Mouse (Mus musculus): ENCODE data around the gene Six6.

Gene Six6

DNA sequence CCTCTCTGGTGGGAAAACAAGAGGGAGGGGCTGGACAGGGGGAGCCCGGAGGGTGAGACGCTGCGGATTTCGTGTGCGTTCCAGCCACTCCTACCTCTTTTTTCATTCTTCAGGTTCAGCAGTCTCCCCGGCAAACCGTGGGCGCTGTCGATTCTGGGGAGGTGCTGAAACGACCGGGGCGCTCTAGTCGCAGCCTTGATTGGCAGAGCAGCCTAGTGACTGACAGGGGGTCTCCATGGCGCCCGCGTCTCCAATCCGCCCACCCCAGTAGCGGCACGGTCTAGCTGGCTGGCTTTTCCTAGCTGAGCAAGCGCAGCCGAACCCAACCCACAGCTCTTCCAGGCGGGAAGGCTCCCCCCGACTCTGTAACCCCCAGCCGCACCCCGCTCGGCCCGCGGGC lies at the start of gene Six6:
Gene Six6 (plus strand): TSS at position 277 of the 400 bp plus-strand sequence.
- no peak for DNase-seq (ENCODE audit: low spot score)

DNA sequence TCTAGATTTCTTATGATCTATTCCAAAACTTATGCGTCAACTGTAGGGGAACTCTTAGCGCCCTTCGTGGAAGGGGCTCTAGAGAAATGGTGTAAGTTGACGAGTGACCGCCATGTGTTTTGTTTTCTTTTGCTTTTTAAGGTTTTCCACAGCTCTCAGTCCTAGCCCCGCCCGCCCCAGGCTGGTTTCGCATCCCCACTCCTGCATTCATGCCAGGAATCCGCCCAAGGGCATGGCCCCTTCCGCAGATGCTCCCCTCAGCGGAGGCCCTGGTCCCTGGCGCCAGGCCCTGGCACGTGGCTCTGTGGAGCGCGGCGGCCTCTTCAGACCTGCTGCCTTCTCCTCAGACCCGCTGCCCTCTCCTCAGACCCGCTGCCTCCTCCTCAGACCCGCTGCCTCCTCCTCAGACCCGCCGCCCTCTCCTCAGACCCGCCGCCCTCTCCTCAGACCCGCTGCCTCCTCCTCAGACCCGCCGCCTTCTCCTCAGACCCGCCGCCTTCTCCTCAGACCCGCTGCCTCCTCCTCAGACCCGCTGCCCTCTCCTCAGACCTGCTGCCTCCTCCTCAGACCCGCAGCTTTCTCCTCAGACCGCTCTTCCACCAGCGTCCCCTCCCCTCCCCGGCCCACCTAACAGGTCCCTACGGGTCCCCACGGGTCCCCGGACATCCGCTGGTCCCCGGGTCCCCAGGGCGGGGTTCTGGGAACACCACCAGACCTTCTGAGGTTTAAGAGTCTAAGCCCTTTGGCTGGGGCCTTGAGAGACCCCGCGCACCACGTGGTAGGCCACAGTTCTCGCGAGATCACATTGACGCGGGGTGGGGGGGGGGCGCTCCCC lies 22.3 kb upstream of the Six6 start:
- DNase-seq (ENCODE audit: low spot score), result no peak

DNA sequence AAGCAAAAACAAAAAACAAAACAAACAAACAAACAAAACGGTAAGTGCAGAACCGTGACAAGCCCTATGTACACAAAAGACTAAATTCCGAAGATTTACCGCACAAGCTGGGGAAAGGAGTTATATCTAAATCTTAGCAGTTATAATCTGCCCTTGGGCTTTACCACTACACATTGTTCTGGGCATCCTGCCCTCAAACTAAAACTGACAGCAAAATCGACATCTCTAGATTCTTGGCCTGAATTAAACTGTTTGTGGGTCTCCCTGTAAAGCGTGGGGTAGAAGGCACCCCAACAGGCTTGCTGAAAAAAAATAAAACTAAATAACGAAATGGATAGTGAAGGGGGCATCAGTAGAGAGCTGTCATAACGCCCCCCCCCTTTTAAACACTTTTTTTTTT lies 2.9 kb upstream of the Six6 start:
- no peak for DNase-seq (ENCODE audit: low spot score)

DNA sequence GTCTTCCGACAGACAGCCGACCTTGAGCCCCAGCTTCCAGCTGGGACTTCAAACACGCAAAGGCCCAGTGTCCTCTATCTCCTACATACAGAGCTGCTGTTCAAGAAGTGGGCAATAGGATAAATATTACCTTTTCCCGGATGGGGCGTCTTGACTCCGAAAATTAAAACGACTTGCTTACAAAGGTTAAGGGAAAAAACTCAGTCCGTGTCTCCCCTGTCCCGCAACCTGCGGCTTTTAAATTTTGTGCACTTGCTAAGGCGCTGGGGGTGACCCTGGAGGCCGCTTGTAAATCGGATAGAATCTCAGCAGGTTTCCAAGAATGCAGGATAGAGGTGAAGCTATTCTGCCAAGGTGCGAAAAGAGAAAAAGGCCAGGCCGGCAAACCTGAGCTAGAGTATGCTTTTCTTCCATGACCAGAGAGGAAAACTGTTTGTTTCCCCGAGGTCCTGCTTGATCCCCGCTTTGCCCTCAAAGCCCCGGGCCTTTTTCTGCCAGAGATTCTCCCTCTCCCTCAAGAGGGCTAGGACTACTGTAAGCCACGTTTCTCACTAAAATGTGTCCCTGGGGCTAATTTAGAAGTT lies 2.1 kb upstream of the Six6 start:
- DNase-seq (ENCODE audit: low spot score), result no peak

DNA sequence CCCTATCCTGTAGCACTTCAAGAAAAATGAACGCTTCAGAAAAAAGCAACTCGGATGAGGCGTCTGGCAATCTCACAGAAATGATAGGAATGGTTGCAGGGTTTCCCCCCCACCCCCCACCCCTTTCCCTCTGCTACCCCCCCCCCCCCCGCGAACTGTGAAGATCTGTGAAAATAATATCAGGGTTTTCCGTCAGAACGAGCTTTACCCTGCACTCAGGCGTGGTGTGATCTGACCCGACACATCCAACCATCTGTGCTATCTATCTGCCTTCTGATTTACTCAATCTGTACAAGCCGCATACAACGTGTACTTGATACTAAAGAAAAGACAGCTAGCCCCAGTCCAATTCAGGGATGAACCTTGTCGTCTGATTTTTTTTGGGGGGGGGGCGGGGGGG lies 1.5 kb upstream of the Six6 start:
- DNase-seq (ENCODE audit: low spot score), result no peak

DNA sequence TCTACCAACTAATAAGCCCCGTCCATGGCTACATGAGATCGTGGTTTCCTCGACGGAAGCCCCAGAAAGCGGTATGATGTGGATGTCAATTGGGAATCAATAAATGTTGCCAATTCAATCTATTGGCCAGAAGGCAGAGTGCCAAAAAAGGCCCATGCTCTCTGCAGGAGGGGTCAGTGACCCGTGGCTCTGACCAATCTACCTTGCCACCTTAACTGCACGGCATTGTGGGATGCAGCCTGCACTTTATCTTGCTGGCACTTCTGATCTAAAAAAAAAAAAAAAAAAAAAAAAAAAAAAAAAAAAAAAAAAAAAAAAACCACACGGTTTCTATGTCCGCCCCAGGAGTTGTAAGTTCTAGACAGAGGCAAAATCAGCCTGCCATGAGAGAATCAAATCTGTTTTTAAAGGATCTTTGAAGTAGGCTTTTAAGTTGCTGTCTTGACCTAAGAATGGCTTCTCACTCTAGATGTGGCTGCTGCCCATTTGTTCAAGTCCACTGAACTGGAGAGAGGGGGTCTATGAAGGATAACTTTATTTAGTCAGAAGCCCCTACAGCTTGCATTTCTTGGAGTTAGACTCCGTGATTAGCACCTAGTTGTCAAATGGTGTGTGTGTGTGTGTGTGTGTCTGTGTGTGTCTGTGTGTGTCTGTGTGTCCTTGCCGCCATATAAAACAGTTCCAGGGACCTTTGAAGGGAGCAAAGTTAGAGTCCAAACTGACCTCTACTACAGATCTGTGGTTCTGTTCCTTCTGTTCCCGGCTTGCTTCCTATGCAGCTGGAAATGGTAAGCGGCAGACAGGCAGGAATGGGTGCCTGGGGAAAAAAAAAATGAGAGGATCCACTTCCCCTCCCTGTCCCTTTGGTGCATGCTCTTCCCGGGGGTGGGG lies 847 bp upstream of the Six6 start:
- DNase-seq (ENCODE audit: low spot score), result no peak

DNA sequence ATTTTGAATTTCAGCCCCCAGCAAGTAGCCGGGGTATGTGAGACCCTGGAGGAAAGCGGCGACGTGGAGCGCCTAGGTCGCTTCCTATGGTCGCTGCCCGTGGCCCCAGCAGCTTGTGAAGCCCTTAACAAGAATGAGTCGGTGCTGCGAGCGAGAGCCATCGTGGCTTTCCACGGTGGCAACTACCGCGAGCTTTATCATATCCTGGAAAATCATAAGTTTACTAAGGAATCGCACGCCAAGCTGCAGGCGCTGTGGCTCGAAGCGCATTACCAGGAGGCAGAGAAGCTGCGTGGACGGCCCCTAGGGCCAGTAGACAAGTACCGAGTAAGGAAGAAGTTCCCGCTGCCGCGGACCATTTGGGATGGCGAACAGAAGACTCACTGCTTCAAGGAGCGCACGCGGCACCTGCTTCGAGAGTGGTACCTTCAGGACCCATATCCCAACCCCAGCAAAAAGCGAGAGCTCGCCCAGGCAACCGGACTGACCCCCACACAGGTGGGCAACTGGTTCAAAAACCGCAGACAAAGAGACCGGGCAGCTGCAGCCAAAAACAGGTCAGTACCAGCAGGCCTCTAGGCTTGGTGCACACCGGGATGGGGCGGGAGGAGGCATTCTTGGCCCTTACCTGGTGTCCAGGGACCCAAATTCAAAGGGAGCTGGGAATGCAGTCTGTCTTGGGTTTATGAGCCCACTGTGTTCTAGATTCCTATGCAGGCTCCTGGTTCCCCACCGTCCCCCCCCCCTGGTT lies 554 bp downstream of the Six6 start, which contains the start of gene 4930447C04Rik:
Gene 4930447C04Rik (minus strand): TSS at position 704 of the 751 bp plus-strand sequence.
- no peak for DNase-seq (ENCODE audit: low spot score)

DNA sequence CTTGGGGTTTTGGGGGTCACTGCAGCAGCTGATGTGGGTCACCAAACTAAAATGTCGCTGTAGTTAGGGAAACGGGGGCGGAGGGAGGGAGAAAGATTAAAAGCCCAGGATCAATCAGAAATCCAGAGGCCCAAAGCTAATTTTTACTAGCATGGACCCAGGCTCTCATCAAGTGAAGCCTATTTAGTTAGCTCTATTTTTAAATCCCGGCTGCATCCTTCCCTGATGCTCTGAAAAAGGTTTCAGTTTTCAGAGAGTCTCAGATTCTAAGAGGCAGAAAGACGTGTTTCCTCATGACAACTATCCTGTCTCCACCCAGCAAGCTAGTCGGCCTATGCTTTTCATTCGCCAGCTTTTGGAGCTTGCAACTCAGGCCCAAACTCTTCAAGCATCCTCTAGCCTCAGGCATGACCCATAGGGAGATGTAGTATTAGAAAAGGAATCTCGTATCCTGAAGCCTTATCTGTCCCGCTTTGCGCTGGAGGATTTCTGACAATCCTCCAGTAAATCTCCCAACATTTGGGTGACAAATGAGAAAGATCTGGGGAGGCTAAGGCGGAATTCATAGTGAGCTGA lies 1.2 kb downstream of the Six6 start:
- no peak for DNase-seq (ENCODE audit: low spot score)

DNA sequence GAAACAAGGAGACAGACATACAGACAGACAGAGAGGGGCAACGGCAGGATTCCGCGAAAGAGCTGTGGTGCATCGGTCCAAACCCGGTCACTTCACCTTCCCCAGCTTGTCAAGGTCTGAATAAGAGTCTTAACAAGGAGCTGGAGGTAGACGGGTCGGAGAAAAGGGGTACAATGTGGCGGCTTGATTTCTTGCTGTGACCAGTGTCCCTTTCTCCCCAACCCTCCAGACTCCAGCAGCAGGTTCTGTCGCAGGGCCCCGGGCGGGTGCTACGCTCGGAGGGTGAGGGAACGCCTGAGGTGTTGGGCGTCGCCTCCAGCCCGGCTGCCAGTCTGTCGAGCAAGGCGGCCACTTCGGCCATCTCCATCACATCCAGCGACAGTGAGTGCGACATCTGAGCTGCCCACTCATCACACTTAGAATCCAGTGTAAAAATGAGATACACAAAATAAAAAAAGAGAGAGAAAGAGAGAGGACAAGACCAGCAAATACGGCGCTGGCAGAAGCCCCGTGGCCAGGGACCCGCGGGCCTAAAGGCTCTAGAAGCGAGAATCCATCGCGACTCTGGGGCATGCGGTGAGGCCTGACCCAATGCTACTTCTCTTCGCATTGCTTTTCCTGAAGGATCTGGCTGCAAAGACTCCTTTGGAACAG lies 1.8 kb downstream of the Six6 start:
- no peak for DNase-seq (ENCODE audit: low spot score)

DNA sequence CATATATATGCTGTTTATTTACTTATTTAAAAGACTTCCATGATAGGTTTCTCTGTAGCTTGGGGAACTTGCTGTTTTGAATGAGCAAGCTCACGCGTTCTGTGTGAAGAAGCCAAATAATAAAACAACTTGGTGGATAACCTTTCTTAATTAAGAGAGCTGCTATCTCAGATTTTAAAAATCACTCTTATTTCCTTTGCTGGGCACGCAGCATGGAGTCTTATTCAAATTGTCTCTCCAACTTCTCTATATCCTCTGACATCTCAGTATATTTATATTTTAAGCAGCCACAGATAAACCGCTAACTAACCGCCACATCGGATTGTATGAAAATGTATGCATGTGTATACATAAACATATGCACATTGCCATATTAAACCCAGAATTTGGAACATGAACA lies 2.5 kb downstream of the Six6 start:
- no peak for DNase-seq (ENCODE audit: low spot score)

DNA sequence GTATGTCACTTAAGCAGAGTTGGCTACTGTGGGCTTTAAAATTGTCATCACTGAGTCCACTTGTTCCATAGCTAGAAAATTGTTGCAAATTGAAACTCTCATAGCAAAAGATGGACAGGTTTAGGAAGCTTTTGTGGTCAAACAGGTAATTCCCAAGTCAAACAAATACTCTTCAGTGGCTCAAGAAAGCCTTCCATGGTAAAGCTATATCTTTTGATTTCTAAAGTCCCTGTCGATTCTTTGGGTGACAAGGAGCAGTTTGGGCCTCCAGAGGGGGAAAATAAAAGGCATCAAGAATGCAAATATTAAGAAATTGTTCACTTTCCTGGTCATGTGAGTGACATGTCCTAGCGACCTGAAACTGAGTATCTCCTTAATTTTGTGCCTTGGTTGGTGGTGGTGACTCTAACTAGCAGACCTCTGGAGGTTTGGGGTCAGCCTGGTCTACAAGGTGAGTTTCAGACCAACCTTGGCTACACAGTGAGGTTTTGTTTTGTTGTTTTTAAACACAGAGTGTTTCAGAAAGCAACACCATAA lies 4.0 kb downstream of the Six6 start:
- no peak for DNase-seq (ENCODE audit: low spot score)

DNA sequence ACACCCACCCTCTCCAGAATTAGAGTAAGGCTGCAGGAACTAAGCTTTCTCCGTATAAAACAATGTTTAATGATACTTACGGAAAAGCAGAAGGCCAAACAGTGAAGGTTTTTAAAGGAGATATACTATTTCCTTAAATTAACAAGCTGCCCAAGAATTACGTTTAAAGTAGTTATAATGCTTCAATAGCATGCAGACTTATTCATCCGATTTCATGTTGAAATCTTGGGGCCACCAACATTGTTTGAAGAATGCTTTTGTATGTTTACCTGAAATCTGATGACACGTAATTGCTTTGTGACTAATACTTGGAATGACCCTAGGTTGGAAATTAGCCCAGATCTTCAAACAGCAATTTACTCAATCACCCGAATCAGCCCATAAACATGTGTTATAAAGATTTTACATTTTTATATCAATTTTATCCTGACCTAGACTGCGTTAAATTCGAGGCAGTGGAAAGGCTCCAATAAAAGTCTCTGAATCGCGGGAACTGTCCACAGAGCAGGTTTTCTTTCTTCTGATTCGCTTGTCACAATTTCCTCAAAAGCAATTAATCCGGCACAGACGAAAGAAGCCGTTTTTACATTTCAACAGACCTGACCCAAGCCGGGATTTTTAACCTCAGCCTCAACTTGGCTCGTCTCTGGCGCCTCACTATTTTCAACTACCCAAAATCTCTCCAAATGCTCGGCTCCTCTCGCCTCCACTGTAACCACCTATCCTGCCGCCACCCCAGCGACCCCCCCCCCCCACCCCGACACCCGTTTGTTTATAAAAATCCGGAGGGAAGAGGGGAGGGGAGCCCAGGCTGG lies 4.9 kb downstream of the Six6 start:
- DNase-seq (ENCODE audit: low spot score), result no peak

DNA sequence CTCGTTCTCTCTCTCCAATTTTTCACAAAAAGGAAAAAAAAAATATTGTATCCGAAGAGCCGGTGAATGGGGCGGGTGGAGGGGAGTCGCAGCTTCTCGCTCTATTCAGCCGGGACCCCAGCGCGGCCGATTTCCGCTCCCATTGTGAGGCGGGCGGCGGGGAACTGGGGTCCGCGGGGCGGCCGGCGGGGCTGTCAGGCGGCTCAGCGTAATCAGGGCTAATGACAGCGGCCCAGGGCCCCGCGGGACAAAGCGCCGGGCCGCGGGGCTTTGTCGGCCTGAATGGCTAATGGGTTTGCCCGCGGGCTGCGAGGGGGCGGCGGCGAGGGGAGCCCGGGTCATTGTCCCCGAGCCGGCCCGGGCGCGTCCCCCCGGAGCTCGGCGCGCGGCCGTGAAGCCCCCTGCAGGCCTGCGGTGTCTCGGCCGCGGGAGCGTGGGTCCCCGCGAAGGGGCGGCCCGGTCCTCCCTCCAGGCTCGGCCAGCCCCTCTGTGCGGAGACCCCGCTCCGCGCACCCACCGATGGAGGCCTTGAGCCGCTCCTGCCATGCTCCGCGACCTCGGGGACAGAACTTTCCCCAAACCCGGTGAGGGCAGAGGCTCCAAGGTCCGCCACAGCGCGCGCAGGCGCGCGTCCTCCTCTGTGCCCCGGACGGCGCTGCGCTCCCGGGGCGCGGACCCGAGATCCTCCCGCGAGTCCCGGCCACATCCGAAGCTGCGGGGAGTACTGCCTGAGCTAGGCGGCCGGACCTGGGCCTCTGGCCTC lies 5.8 kb downstream of the Six6 start:
- no peak for DNase-seq (ENCODE audit: low spot score)

DNA sequence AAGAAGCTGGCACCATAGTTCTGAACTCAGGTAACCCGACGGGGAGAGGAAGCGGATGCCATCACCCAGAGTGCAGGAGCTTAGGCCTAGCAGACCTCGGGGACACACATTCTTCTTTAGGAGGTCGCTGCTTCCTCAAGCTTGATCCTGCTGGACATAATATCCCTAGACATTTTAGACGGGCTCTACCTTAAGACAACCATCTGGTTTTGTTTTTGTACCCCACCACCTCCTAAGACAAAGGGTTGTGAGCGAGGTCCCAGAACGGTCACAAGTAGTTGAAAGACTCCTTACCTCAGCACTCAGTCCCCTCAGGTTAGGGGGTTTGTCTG lies 6.3 kb downstream of the Six6 start:
- DNase-seq (ENCODE audit: low spot score), result no peak

DNA sequence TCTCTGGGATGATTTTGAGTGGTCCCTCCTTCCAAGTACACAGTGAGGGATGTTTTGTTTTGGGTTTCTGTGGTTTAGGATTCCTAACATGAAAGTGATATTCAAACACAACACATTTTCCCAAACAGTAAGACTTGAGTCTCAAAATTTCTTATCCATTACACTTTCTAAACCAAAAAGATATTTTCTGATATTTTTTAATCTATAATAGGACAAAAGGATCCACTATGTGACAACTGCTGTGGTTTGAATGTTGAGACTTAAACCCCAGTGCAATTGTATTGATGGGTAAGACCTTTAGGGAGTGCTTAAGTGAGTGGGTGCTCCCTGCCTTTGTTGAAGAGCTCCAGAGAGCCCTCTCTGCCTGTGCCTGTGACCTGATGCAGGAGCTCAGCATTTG lies 7.1 kb downstream of the Six6 start:
- no peak for DNase-seq (ENCODE audit: low spot score)

DNA sequence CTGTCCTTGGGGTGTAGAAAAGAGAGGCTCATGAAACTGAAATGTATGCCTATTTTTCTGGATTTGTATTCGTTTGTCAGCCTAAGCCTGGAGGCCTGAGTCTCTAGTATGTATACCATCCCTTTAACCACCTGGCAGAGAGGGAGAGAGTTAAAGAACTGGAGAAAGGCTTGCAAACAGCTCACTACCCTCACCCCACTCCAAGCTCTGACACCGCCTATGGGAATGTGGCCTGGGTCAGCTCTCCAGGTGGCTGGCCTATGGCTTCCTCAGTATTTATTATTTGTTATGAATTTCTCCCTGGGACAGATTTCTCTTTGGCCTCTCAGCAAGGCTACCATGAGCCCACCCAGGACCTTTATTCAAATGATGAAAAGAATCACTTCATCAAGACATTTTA lies 7.6 kb downstream of the Six6 start:
- no peak for DNase-seq (ENCODE audit: low spot score)

DNA sequence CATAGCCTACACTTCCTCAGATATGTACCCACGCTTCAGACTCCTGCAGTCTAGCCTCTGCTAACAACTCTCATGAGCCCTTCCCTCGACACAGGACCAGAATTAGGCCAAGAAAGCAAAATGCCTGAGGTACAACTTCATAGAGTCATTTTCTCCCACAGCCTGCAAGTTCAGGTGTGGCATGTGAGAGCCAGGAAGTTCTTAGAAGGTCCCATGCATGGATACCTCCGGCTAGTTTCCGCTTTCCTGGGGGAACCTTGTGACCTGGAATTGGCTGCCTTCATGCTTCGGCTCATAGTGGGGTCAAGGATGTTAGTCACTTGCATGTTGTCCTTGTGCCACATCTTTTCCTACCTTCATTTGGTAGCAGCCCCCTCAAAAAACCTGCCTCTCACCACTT lies 13.4 kb downstream of the Six6 start:
- no peak for DNase-seq (ENCODE audit: low spot score)

DNA sequence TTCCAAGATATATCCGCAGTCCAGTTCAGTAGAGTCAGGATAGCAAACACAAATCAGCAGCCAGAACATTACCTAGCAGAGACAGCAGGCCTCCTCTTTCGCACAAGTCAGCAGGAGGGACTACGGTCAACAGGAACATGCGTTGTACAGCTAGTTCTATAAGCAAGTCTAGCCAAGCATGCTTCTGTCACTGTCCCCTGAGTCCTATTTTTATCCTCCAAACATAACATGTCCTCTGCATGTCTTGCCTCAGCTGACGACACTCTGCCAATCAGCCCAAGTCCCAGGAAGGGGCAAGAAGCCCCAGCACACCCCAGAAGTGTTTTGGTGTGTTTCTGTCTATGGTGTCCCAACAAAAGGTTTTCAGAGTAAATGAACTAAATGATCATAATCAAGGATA lies 14.2 kb downstream of the Six6 start:
- DNase-seq (ENCODE audit: low spot score), result no peak

DNA sequence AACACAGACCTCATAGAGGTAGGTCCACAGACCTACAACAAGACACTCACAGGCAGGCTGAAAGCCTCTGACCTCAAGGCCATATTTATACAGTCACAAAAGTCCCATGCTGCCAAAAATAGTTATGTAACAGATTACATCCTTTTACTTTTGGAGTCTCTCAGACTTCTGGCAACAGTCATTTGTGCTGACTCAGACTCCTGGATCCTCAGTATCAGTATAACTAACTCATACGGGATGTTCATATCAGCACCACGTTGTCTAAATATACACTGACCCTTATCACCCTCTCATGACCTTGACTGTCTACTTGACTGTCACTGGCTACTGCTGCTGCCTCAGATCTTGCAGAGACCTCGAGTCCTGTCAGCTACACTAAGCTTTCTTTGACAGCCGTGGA lies 15.2 kb downstream of the Six6 start:
- no peak for DNase-seq (ENCODE audit: low spot score)
